8 mouse cellular contexts compared by ENCODE assay signal in genomic region chr13:28947740-28948441, GRCm38 (mm10). TPM values are rescaled to one million over a fixed set of nuclear protein-coding genes. Genes with fewer than 3 reads are reported as not detected.
DNase-seq lines count a peak whose midpoint lies in the region; ATAC-seq and TF ChIP-seq lines count a peak whose summit lies in the region.

No protein-coding gene starts in this region.

- WGBS in stomach, embryonic 14.5 days = 18% methylated on average over 7 of the region's 7 CpGs
- 21% methylated on average over 7 of the region's 7 CpGs for WGBS in stomach, postnatal 0 days
- WGBS in forebrain, embryonic 14.5 days = 17% methylated on average over 7 of the region's 7 CpGs
- WGBS in limb, embryonic 15.5 days = 28% methylated on average over 7 of the region's 7 CpGs
- WGBS in neural tube, embryonic 15.5 days = 14% methylated on average over 7 of the region's 7 CpGs

- no peak for TF ChIP-seq CTCF in stomach, postnatal 0 days (IDR thresholded peaks at IDR 0.05; ENCODE audit: low read depth)

- H3K4me1 ChIP-seq in stomach, embryonic 14.5 days (ENCODE audit: control insufficient read depth, insufficient read depth, low read length) = peaks cover 16% of the 10 kb centered on the region
- peaks cover 4% of the 10 kb centered on the region; the same call in 1 of the 2 replicates for H3K4me1 ChIP-seq in stomach, postnatal 0 days (replicated peaks; ENCODE audit: control insufficient read depth, insufficient read depth)
- H3K4me1 ChIP-seq in forebrain, embryonic 14.5 days (ENCODE audit: control insufficient read depth, insufficient read depth, low read length) = peaks cover 9% of the 10 kb centered on the region
- peaks cover 17% of the 10 kb centered on the region for H3K4me1 ChIP-seq in limb, embryonic 15.5 days
- peaks cover 21% of the 10 kb centered on the region for H3K4me1 ChIP-seq in neural tube, embryonic 15.5 days

- H3K36me3 ChIP-seq in stomach, embryonic 14.5 days (ENCODE audit: control insufficient read depth, insufficient read depth, low read length) = no peaks in the 10 kb centered on the region; the same call in 1 of the 2 replicates
- no peaks in the 10 kb centered on the region for H3K36me3 ChIP-seq in stomach, postnatal 0 days (ENCODE audit: control insufficient read depth, insufficient read depth, low read length)
- peaks cover 23% of the 10 kb centered on the region for H3K36me3 ChIP-seq in forebrain, embryonic 14.5 days (ENCODE audit: control insufficient read depth, insufficient read depth, low read length)
- no peaks in the 10 kb centered on the region for H3K36me3 ChIP-seq in limb, embryonic 15.5 days
- no peaks in the 10 kb centered on the region for H3K36me3 ChIP-seq in neural tube, embryonic 15.5 days

- ATAC-seq in stomach, embryonic 14.5 days (ENCODE audit: insufficient number of reproducible peaks, insufficient read depth, low FRiP score, low read depth) = peak; percentile 10; the same call in 1 of the 2 replicates
- no peak for ATAC-seq in stomach, postnatal 0 days (ENCODE audit: low FRiP score, low TSS enrichment)
- peak; percentile 17 for ATAC-seq in forebrain, embryonic 14.5 days
- ATAC-seq in limb, embryonic 15.5 days (ENCODE audit: insufficient number of reproducible peaks, low FRiP score, low TSS enrichment, low read depth) = no peak; the same call in 1 of the 2 replicates
- no peak for ATAC-seq in neural tube, embryonic 15.5 days (ENCODE audit: low FRiP score)
- ATAC-seq in megakaryocyte-erythroid progenitor cell, adult 5-6 weeks (replicated peaks; ENCODE audit: low FRiP score, low TSS enrichment, poor library complexity, severe bottlenecking) = no peak

- DNase-seq in stomach, postnatal 0 days (ENCODE audit: low spot score) = no peak
- DNase-seq in forebrain, embryonic 14.5 days (ENCODE audit: low spot score) = peak; percentile 66
- no peak for DNase-seq in cerebellum, adult 11 months
- no peak for DNase-seq in adrenal gland, adult 18-20 months (ENCODE audit: low spot score in 2 of 2)

- peak overlapping the region; percentile 0; the same call in 1 of the 2 replicates for H3K27ac ChIP-seq in stomach, embryonic 14.5 days (ENCODE audit: low read length)
- H3K27ac ChIP-seq in stomach, postnatal 0 days (replicated peaks) = no peak overlapping the region
- peak overlapping the region; percentile 90 for H3K27ac ChIP-seq in forebrain, embryonic 14.5 days (ENCODE audit: low read depth, low read length)
- peak overlapping the region; percentile 44; the same call in 1 of the 2 replicates for H3K27ac ChIP-seq in limb, embryonic 15.5 days
- peak overlapping the region; percentile 86 for H3K27ac ChIP-seq in neural tube, embryonic 15.5 days (replicated peaks)

- H3K4me2 ChIP-seq in stomach, embryonic 14.5 days (replicated peaks; ENCODE audit: low read depth, low read length) = peak overlapping the region; percentile 38; the same call in 1 of the 2 replicates
- H3K4me2 ChIP-seq in stomach, postnatal 0 days (replicated peaks; ENCODE audit: low read depth) = no peak overlapping the region; the same call in 1 of the 2 replicates
- peak overlapping the region; percentile 86 for H3K4me2 ChIP-seq in forebrain, embryonic 14.5 days (ENCODE audit: low read length)
- H3K4me2 ChIP-seq in limb, embryonic 15.5 days = peak overlapping the region; percentile 42; the same call in 1 of the 2 replicates
- H3K4me2 ChIP-seq in neural tube, embryonic 15.5 days = peak overlapping the region; percentile 74

- H3K9ac ChIP-seq in stomach, embryonic 14.5 days (replicated peaks; ENCODE audit: low read depth, low read length) = no peak overlapping the region
- no peak overlapping the region for H3K9ac ChIP-seq in stomach, postnatal 0 days (ENCODE audit: low read length)
- peak overlapping the region; percentile 77 for H3K9ac ChIP-seq in forebrain, embryonic 14.5 days (ENCODE audit: low read length)
- H3K9ac ChIP-seq in limb, embryonic 15.5 days = no peak overlapping the region
- peak overlapping the region; percentile 59 for H3K9ac ChIP-seq in neural tube, embryonic 15.5 days (replicated peaks)

- no peak overlapping the region; the same call in 1 of the 2 replicates for H3K4me3 ChIP-seq in stomach, embryonic 14.5 days (ENCODE audit: low read depth, low read length)
- no peak overlapping the region for H3K4me3 ChIP-seq in stomach, postnatal 0 days (ENCODE audit: low read depth, low read length)
- H3K4me3 ChIP-seq in forebrain, embryonic 14.5 days (ENCODE audit: low read depth, low read length) = peak overlapping the region; percentile 100
- peak overlapping the region; percentile 45 for H3K4me3 ChIP-seq in limb, embryonic 15.5 days
- H3K4me3 ChIP-seq in neural tube, embryonic 15.5 days (replicated peaks) = peak overlapping the region; percentile 50

- H3K27me3 ChIP-seq in stomach, embryonic 14.5 days (ENCODE audit: control insufficient read depth, insufficient read depth, low read length) = no peaks in the 10 kb centered on the region
- H3K27me3 ChIP-seq in stomach, postnatal 0 days (ENCODE audit: control insufficient read depth, insufficient read depth, low read length) = no peaks in the 10 kb centered on the region
- H3K27me3 ChIP-seq in forebrain, embryonic 14.5 days (replicated peaks; ENCODE audit: control insufficient read depth, insufficient read depth, low read length) = no peaks in the 10 kb centered on the region
- H3K27me3 ChIP-seq in limb, embryonic 15.5 days = no peaks in the 10 kb centered on the region
- H3K27me3 ChIP-seq in neural tube, embryonic 15.5 days (replicated peaks) = no peaks in the 10 kb centered on the region

- TF ChIP-seq EP300 in stomach, postnatal 0 days (optimal IDR thresholded peaks at IDR 0.05) = no peak

- H3K9me3 ChIP-seq in stomach, embryonic 14.5 days (ENCODE audit: control insufficient read depth, low read depth, low read length) = no peaks in the 10 kb centered on the region
- H3K9me3 ChIP-seq in stomach, postnatal 0 days (ENCODE audit: control insufficient read depth, low read length) = no peaks in the 10 kb centered on the region
- H3K9me3 ChIP-seq in forebrain, embryonic 14.5 days (replicated peaks; ENCODE audit: control insufficient read depth, low read length) = no peaks in the 10 kb centered on the region
- no peaks in the 10 kb centered on the region for H3K9me3 ChIP-seq in limb, embryonic 15.5 days
- H3K9me3 ChIP-seq in neural tube, embryonic 15.5 days (replicated peaks) = no peaks in the 10 kb centered on the region

RNA-seq across cellular contexts. Expression of gene Sox4, which starts 5.6 kb away (rescaled TPM):
- 64.5 and 86.3 TPM in 2 replicates for polyA plus RNA-seq in stomach, embryonic 14.5 days (2014; fragmentation: Nextera tagmentation; extraction: Ambion mirVana)
- 23.1 and 23.8 TPM in 2 replicates for polyA plus RNA-seq in stomach, postnatal 0 days (2015; fragmentation: Nextera tagmentation; extraction: Ambion mirVana)
- 284 and 311 TPM in 2 replicates for polyA plus RNA-seq in forebrain, embryonic 14.5 days (2014; fragmentation: Nextera tagmentation; extraction: Ambion mirVana)
- polyA plus RNA-seq in limb, embryonic 15.5 days (2015; fragmentation: Nextera tagmentation; extraction: Ambion mirVana) = 38.0 and 46.2 TPM in 2 replicates
- 90.4 and 108 TPM in 2 replicates for polyA plus RNA-seq in neural tube, embryonic 15.5 days (2015; fragmentation: Nextera tagmentation; extraction: Ambion mirVana)
- 10 to 100 TPM; 13.0 to 15.8 TPM for total RNA-seq in adrenal gland, adult 18-20 months (2021)
- 15.1 and 20.3 TPM in 2 replicates for total RNA-seq in megakaryocyte-erythroid progenitor cell, adult 5-6 weeks (2014; fragmentation: Nextera tagmentation)
- total RNA-seq in megakaryocyte-erythroid progenitor cell, adult 5-6 weeks (2017) = 22.7 and 49.7 TPM in 2 replicates

Comparison
In these comparisons a context has a peak if more than half of its experiments do, and no peak if none do; other contexts are left out.
1. ATAC-seq: peak in stomach, embryonic 14.5 days (single experiment) and forebrain, embryonic 14.5 days (single experiment); none in stomach, postnatal 0 days (single experiment), limb, embryonic 15.5 days (single experiment), neural tube, embryonic 15.5 days (single experiment) and megakaryocyte-erythroid progenitor cell, adult 5-6 weeks (single experiment).
2. H3K4me3 ChIP-seq: peak in forebrain, embryonic 14.5 days (single experiment), limb, embryonic 15.5 days (single experiment) and neural tube, embryonic 15.5 days (single experiment); none in stomach, embryonic 14.5 days (single experiment) and stomach, postnatal 0 days (single experiment).
3. H3K9ac ChIP-seq: peak in forebrain, embryonic 14.5 days (single experiment) and neural tube, embryonic 15.5 days (single experiment); none in stomach, embryonic 14.5 days (single experiment), stomach, postnatal 0 days (single experiment) and limb, embryonic 15.5 days (single experiment).